Mouse (Mus musculus) spleen, adult 10 weeks (tissue): ENCODE measurements around the gene Vps72. TPM values are rescaled to one million over a fixed set of nuclear protein-coding genes. Genes with fewer than 3 reads are reported as not detected.

Experiments
- polyA plus RNA-seq: library from polyadenylated mRNA; stranded (reverse); fragments of 350-450 nt; fragmentation: Illumina TruSeq; extraction: RNeasy Lipid Tissue Mini Kit (QIAGEN cat#74804); gene quantifications from one replicate; pipeline ENCODE4 v1.2.3, GENCODE M21; 2015; ENCODE audit warnings: low replicate concordance; ENCODE audit not compliant: insufficient read depth

Gene Vps72
- 33.3 TPM for polyA plus RNA-seq

GRCm38 (mm10) chr3:95110911-95111726 lies at the start of gene Vps72:
TSS of gene Vps72 (plus strand) at chr3:95111022.

GRCm38 (mm10) chr3:95106338-95107117 lies 4.3 kb upstream of the Vps72 start, which contains the start of gene Pip5k1a:
TSS of gene Pip5k1a (minus strand) at chr3:95106930.

DNA sequence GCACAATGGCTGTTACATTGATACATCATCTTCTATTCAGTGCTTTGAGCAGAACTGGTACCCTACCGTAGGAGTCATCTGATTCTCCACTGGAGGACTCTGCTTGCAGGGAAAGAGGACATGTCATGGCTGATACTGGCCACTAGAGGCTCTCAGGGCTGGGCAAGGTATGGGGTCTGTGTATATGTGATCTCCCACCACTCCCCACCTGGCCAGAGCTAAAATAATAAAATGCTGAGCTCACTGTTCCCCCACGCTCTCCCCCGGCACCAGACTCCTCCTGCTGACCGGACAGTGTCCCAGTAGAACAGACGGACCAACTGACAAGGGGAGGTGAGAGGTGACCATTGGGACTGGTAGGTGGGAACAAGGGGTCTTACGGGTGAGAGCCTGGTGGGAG lies 13.4 kb downstream of the Vps72 start, which contains the start of gene Tmod4:
Tmod4 (plus strand) TSS at position 231 of the 400 bp plus-strand sequence.

DNA sequence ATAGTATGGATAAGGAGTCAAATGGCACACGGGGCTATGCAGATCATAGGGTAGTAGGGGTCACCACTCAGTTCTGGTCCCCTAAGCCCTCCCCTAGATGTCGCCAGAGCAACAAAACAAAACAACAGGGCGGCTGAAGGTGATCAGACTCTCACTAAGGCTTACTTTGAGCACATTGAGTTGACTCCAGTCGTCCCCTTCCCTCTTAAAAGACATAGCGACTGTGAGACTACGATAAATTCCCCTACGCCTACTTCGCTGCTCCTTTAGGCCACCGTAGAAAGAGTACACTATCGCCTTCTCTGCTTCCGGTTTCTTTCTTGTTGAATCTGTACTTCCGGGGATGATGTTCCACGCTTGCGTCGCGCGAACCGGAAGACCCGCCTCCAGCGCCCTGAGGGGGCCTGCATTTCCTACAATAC lies 22.9 kb downstream of the Vps72 start, which contains the start of the genes Scnm1 and Lysmd1:
Scnm1 (minus strand) TSS at position 332 of the 422 bp plus-strand sequence.
Lysmd1 (plus strand) TSS at position 409 of the 422 bp plus-strand sequence.

GRCm38 (mm10) chr3:95141952-95142616 lies 31.3 kb downstream of the Vps72 start, which contains the start of gene Tnfaip8l2:
TSS of gene Tnfaip8l2 (minus strand) at chr3:95142360.

GRCm38 (mm10) chr3:95159987-95160963 lies 49.5 kb downstream of the Vps72 start, which contains the start of gene Sema6c:
TSS of gene Sema6c (plus strand) at chr3:95160457.

Other genes starting within 250 kb of the Vps72 start
- gene Psmb4, start 224.1 kb upstream of the Vps72 start, polyA plus RNA-seq: 182 TPM
- gene Selenbp1, start 178.0 kb upstream of the Vps72 start, polyA plus RNA-seq: 18.9 TPM
- gene Rfx5, start 156.9 kb upstream of the Vps72 start, polyA plus RNA-seq: 55.5 TPM
- gene Pi4kb, start 136.3 kb upstream of the Vps72 start, polyA plus RNA-seq: 62.1 TPM
- gene Zfp687, start 95.6 kb upstream of the Vps72 start, polyA plus RNA-seq: 19.5 TPM
- gene Psmd4, start 68.4 kb upstream of the Vps72 start, polyA plus RNA-seq: 88.5 TPM
- 20.2 TPM for gene Pip5k1a, start 4.1 kb upstream of the Vps72 start, polyA plus RNA-seq
- gene Tmod4, start 13.5 kb downstream of the Vps72 start, polyA plus RNA-seq: 3.3 TPM
- gene Scnm1, start 23.0 kb downstream of the Vps72 start, polyA plus RNA-seq: 81.2 TPM
- 10.1 TPM for gene Lysmd1, start 23.1 kb downstream of the Vps72 start, polyA plus RNA-seq
- 32.9 TPM for gene Tnfaip8l2, start 31.3 kb downstream of the Vps72 start, polyA plus RNA-seq
- gene Sema6c, start 49.4 kb downstream of the Vps72 start, polyA plus RNA-seq: 0.69 TPM
- gene Gabpb2, start 106.9 kb downstream of the Vps72 start, polyA plus RNA-seq: 109 TPM
- gene Cdc42se1, start 117.7 kb downstream of the Vps72 start, polyA plus RNA-seq: 160 TPM
- 24.0 TPM for gene Mllt11, start 121.1 kb downstream of the Vps72 start, polyA plus RNA-seq
- not detected for gene Gm128, start 130.6 kb downstream of the Vps72 start, polyA plus RNA-seq
- not detected for gene Bnipl, start 140.2 kb downstream of the Vps72 start, polyA plus RNA-seq
- gene Mindy1, start 170.3 kb downstream of the Vps72 start, polyA plus RNA-seq: 37.6 TPM
- 13.4 TPM for gene Prune1, start 171.1 kb downstream of the Vps72 start, polyA plus RNA-seq
- 6.3 TPM for gene Anxa9, start 196.2 kb downstream of the Vps72 start, polyA plus RNA-seq
- 215 TPM for gene Cers2, start 203.8 kb downstream of the Vps72 start, polyA plus RNA-seq
- 47.4 TPM for gene Setdb1, start 246.2 kb downstream of the Vps72 start, polyA plus RNA-seq